Mouse (Mus musculus) erythroblast, embryonic 14.5 days (primary cell): ENCODE results near the gene Cav3. TPM values are rescaled to one million over a fixed set of nuclear protein-coding genes. Genes with fewer than 3 reads are reported as not detected.

Experiments
- H3K27me3 ChIP-seq: 2 replicates; pipeline ENCODE4 v1.6.1; 2012; ENCODE audit warnings: inconsistent platforms; ENCODE audit not compliant: control insufficient read depth
- H3K36me3 ChIP-seq: 2 replicates; pipeline ENCODE4 v1.6.1; 2012; ENCODE audit warnings: mild to moderate bottlenecking, inconsistent platforms; ENCODE audit not compliant: control insufficient read depth
- H3K4me1 ChIP-seq: 2 replicates; pipeline ENCODE4 v1.6.1; 2012; ENCODE audit warnings: inconsistent platforms; ENCODE audit not compliant: control insufficient read depth
- H3K4me3 ChIP-seq: replicated peaks from 2 replicates; pipeline ENCODE3; 2012; ENCODE audit warnings: moderate library complexity, mild to moderate bottlenecking, inconsistent platforms
- H3K9me3 ChIP-seq: 2 replicates; pipeline ENCODE4 v1.6.1; 2012; ENCODE audit warnings: low read length, inconsistent platforms, mixed read lengths; ENCODE audit not compliant: control insufficient read depth
- GATA1 ChIP-seq: IDR thresholded peaks from 2 replicates; pipeline ENCODE4 v1.6.1; 2012; ENCODE audit warnings: low read length, inconsistent platforms, mixed read lengths
- TAL1 ChIP-seq: IDR thresholded peaks from 3 replicates; pipeline ENCODE4 v1.6.1; 2012; ENCODE audit warnings: low read length, inconsistent platforms, mixed read lengths
- polyA plus RNA-seq: library from polyadenylated mRNA; stranded (reverse); fragments of >175 nt; gene quantifications from 2 replicates; pipeline ENCODE4 v1.2.3, GENCODE M21; 2012

The Cav3 gene
- polyA plus RNA-seq, 1 experiment, result not detected

DNA sequence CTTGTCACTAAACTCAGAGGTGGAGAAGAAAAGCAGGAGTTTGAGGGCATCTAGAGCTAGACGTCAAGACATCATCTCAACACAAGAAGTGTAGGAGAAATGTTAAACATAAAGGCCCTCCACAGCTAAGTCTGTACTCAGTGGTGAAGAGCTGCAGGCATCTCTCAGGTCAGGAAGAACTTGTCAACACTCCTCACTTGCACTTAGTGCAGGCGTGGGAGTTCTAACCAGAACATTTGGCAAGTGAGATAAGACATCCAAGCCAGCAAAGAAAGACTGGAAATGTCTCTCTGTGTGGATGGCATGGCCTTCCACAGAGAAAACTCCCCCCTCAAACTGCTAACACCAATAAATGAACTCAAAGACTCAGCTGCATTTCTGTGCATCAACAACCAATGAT, 48.3 kb downstream of the Cav3 start:
- Histone ChIP-seq H3K4me1 (no peaks in the 10 kb centered on the region), H3K4me3 (no peak overlapping the region), H3K36me3 (no peaks in the 10 kb centered on the region), H3K27me3 (no peaks in the 10 kb centered on the region), H3K9me3 (no peaks in the 10 kb centered on the region)
- TF ChIP-seq GATA1, result no peak
- TF ChIP-seq TAL1, result no peak

DNA sequence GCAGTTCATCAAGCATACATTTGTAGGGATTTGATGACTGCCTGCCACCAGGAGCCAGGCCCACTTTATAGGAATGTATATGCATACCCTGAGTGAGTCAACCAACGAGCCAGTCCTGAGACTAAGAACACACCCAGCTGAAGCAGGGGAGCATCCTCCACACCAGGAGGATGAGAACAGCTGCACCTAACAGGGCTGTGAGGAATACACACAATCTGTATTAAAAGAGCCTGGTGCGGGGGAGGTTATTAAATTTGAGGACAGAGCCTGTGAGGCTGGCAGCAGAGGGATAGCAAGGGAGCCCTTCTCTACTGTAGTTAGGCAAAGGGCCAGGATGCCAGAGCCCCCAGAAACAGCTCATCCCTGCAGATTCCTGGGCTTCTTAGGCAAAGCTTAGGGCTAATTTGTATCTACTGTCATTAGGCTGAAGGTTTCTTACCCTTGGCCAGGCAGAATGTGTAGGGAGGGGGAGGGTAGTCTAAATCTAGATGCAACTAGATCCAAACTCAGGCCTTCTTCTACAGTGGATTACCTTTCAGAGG, 50.4 kb downstream of the Cav3 start:
- TF ChIP-seq TAL1, result no peak
- TF ChIP-seq GATA1, result no peak
- no peaks in the 10 kb centered on the region for H3K4me1 ChIP-seq
- H3K4me3 ChIP-seq, result no peak overlapping the region

DNA sequence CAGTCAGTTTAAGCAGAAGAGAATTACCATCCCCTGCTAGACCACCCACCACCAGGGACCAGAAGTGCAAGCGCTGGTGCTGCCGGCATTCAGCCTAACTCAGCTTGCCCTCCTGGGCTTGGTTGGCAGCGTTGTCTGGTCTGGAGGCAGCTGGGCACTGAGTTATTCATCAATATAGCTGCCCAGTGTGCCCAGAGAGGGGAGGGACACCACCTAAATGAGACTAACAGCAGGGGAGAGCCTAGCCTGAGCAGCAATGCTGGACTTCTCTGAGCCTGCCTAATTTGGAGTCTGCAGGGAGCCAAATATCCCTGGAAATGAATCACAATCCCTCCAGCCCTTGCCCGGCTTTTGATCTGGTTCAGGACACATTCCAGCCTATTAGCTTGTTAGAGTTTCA, 51.0 kb downstream of the Cav3 start:
- Histone ChIP-seq H3K27me3 (no peaks in the 10 kb centered on the region), H3K9me3 (no peaks in the 10 kb centered on the region), H3K36me3 (no peaks in the 10 kb centered on the region), H3K4me1 (no peaks in the 10 kb centered on the region), H3K4me3 (no peak overlapping the region)
- TF ChIP-seq GATA1 (no peak), TAL1 (no peak)

More for the DNA sequence above, 50.4 kb downstream of the Cav3 start:
- Histone ChIP-seq H3K9me3 (no peaks in the 10 kb centered on the region), H3K27me3 (no peaks in the 10 kb centered on the region), H3K36me3 (no peaks in the 10 kb centered on the region)

GRCm38 (mm10) chr6:112514591-112514990, 55.3 kb downstream of the Cav3 start:
- H3K27me3 ChIP-seq, result no peaks in the 10 kb centered on the region
- H3K4me3 ChIP-seq, result no peak overlapping the region
- H3K9me3 ChIP-seq, result no peaks in the 10 kb centered on the region
- TF ChIP-seq TAL1, result no peak
- no peak for TF ChIP-seq GATA1
- H3K36me3 ChIP-seq, result no peaks in the 10 kb centered on the region
- H3K4me1 ChIP-seq, result no peaks in the 10 kb centered on the region

- no peak overlapping the region for H3K4me3 ChIP-seq
- no peaks in the 10 kb centered on the region for H3K4me1 ChIP-seq
- H3K27me3 ChIP-seq, result no peaks in the 10 kb centered on the region
- H3K36me3 ChIP-seq, result no peaks in the 10 kb centered on the region
- no peaks in the 10 kb centered on the region for H3K9me3 ChIP-seq
- TF ChIP-seq GATA1 (no peak), TAL1 (no peak)
Measured at GRCm38 (mm10) chr6:112516496-112516895, 57.2 kb downstream of the Cav3 start.

DNA sequence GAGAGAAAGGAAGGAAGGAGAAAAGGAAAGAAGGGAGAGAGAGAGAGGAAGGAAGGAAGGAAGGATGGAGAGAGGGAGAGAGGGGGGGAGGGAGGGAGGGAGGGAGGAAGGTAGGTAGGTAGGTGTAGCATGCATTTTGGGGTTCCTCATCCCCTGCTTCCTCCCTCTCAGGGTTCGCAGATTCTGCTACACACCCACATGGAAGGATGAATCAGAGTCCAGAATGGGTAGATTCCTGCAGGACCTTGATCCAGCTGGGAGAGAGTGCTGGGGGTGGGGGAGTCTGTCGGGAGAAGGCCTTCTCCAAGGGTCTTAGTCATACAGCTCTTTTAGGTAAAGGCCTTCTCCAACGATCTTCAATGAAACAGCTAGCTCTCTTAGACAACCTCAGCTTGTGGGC, 58.3 kb downstream of the Cav3 start:
- TF ChIP-seq GATA1 (no peak), TAL1 (no peak)
- H3K9me3 ChIP-seq, result no peaks in the 10 kb centered on the region
- no peaks in the 10 kb centered on the region for H3K36me3 ChIP-seq
- H3K27me3 ChIP-seq, result no peaks in the 10 kb centered on the region
- no peak overlapping the region for H3K4me3 ChIP-seq
- H3K4me1 ChIP-seq, result no peaks in the 10 kb centered on the region

GRCm38 (mm10) chr6:112517991-112518390, 58.7 kb downstream of the Cav3 start:
- H3K4me1 ChIP-seq, result no peaks in the 10 kb centered on the region
- no peak for TF ChIP-seq TAL1
- no peak for TF ChIP-seq GATA1
- no peaks in the 10 kb centered on the region for H3K9me3 ChIP-seq
- no peaks in the 10 kb centered on the region for H3K36me3 ChIP-seq
- H3K4me3 ChIP-seq, result no peak overlapping the region
- H3K27me3 ChIP-seq, result no peaks in the 10 kb centered on the region

Other genes starting within 250 kb of the Cav3 start
- gene Lmcd1, start 185.7 kb upstream of the Cav3 start, polyA plus RNA-seq, result 0.02 TPM in 1 of 2 replicates, not detected in the other
- gene Ssu2, start 71.5 kb upstream of the Cav3 start, polyA plus RNA-seq, result not detected in 2 replicates
- gene Oxtr, start 30.4 kb downstream of the Cav3 start, polyA plus RNA-seq, result not detected in 2 replicates
- 0.29 and 0.56 TPM in 2 replicates for gene Rad18, start 237.2 kb downstream of the Cav3 start, polyA plus RNA-seq